Mouse (Mus musculus) liver, embryonic 14.5 days (tissue): ENCODE measurements at regions not wholly inside any gene's neighbourhood (a gene's known extent, or its start where the extent isn't known, plus 50 kb on each side); places are given as distances from the start of the nearest gene placed in this dataset.

Source experiments
- ATAC-seq: fragments of 200-750 bp; cut with Nextera tagmentation; 2 replicates; pipeline ENCODE4 v1.8.0; 2017; ENCODE audit warnings: moderate number of reproducible peaks, mild to moderate bottlenecking, moderate library complexity; ENCODE audit not compliant: insufficient read depth
- DNase-seq, 3 experiments: peaks; one replicate each; pipeline ENCODE4 v3.0.0-alpha.2; 2012 to 2013; ENCODE audit warnings: low read depth in 3 of 3, low spot score in 3 of 3
- H3K27ac ChIP-seq: fragments of 300-500 bp; sonication (generic); 2 replicates; pipeline ENCODE4 v1.5.1; 2014; ENCODE audit warnings: moderate library complexity, mild to moderate bottlenecking, control low read depth, inconsistent platforms
- H3K27me3 ChIP-seq: fragments of 300-500 bp; sonication (generic); 2 replicates; pipeline ENCODE4 v1.6.1; 2014; ENCODE audit warnings: mild to moderate bottlenecking, low read length, moderate library complexity; ENCODE audit not compliant: control insufficient read depth, insufficient read depth
- H3K36me3 ChIP-seq: fragments of 300-500 bp; sonication (generic); replicated peaks from 2 replicates; pipeline ENCODE4 v1.6.1; 2014; ENCODE audit warnings: low read depth; ENCODE audit not compliant: control insufficient read depth, insufficient read depth
- H3K4me1 ChIP-seq, 2 experiments: fragments of 200-500 bp in 1 of 2; fragments of 300-500 bp in 1 of 2; sonication (generic) in 1 of 2; replicated peaks; 2 replicates each; pipeline ENCODE4 v1.6.1; 2012 to 2014; ENCODE audit warnings: antibody characterized with exemption in 1 of 2, inconsistent platforms in 1 of 2, low read length in 1 of 2; ENCODE audit not compliant: control insufficient read depth in 2 of 2, insufficient read depth in 2 of 2
- H3K4me2 ChIP-seq: fragments of 300-500 bp; sonication (generic); 2 replicates; pipeline ENCODE4 v1.6.1; 2014; ENCODE audit warnings: low read depth, mild to moderate bottlenecking, control low read depth, moderate library complexity
- H3K4me3 ChIP-seq, 2 experiments: fragments of 200-500 bp in 1 of 2; fragments of 300-500 bp in 1 of 2; sonication (generic) in 1 of 2; 2 replicates each; pipeline ENCODE4 v1.5.1; 2012 to 2014; ENCODE audit warnings: low read depth in 2 of 2, low read length in 2 of 2, mild to moderate bottlenecking in 2 of 2, control low read depth in 1 of 2, inconsistent platforms in 1 of 2, moderate library complexity in 1 of 2; ENCODE audit not compliant: insufficient read depth in 1 of 2
- H3K9ac ChIP-seq: fragments of 300-500 bp; sonication (generic); replicated peaks from 2 replicates; pipeline ENCODE4 v1.6.1; 2014; ENCODE audit warnings: mild to moderate bottlenecking, control low read depth, moderate library complexity
- H3K9me3 ChIP-seq: fragments of 300-500 bp; sonication (generic); 2 replicates; pipeline ENCODE4 v1.6.1; 2016; ENCODE audit warnings: low read length, mixed read lengths; ENCODE audit not compliant: control insufficient read depth
- CTCF ChIP-seq: IDR thresholded peaks from 2 replicates; pipeline ENCODE4 v1.5.1; 2016; ENCODE audit warnings: antibody characterized with exemption, low read depth, control low read depth
- EP300 ChIP-seq: IDR thresholded peaks from 2 replicates; pipeline ENCODE4 v1.6.1; 2016; ENCODE audit warnings: antibody characterized with exemption, low read depth
- WGBS: fragments of 180-500 bp; shearing (Covaris S2); extraction: QIAGEN DNeasy Blood & Tissue Kit; methylation state at CpG from one replicate; pipeline ENCODE4 v1.1.7; 2014; ENCODE audit not compliant: insufficient replicate concordance; 5-methylcytosine and 5-hydroxymethylcytosine counted together

- TF ChIP-seq CTCF (no peak), EP300 (no peak)
- Histone ChIP-seq H3K4me2 (no peak overlapping the region), H3K36me3 (no peaks in the 10 kb centered on the region), H3K4me1 (no peaks in the 10 kb centered on the region), H3K27me3 (no peaks in the 10 kb centered on the region), H3K9ac (no peak overlapping the region), H3K4me3 (no peak overlapping the region), H3K27ac (no peak overlapping the region), H3K9me3 (no peaks in the 10 kb centered on the region)
- ATAC-seq (no peak), DNase-seq (no peak)
- 51% methylated on average over 2 of the region's 2 CpGs for WGBS
Measured at GRCm38 (mm10) chr2:118031662-118032061, 80.0 kb upstream of the Thbs1 start.

GRCm38 (mm10) chr2:118033377-118033776, 78.3 kb upstream of the Thbs1 start:
- H3K27ac ChIP-seq, result no peak overlapping the region
- no peak overlapping the region for H3K9ac ChIP-seq
- no peaks in the 10 kb centered on the region for H3K27me3 ChIP-seq
- no peak overlapping the region for H3K4me2 ChIP-seq
- no peaks in the 10 kb centered on the region for H3K36me3 ChIP-seq
- WGBS, result 66% methylated on average over 4 of the region's 4 CpGs
- no peak for ATAC-seq
- no peak for TF ChIP-seq CTCF
- TF ChIP-seq EP300, result no peak
- DNase-seq, result no peak
- H3K4me3 ChIP-seq, result no peak overlapping the region
- no peaks in the 10 kb centered on the region for H3K9me3 ChIP-seq
- H3K4me1 ChIP-seq, result no peaks in the 10 kb centered on the region

- H3K4me3 ChIP-seq, result no peak overlapping the region
- no peaks in the 10 kb centered on the region for H3K36me3 ChIP-seq
- no peak for ATAC-seq
- DNase-seq, result no peak
- no peak for TF ChIP-seq EP300
- no peak for TF ChIP-seq CTCF
- H3K27me3 ChIP-seq, result no peaks in the 10 kb centered on the region
- H3K9me3 ChIP-seq, result no peaks in the 10 kb centered on the region
- H3K27ac ChIP-seq, result no peak overlapping the region
- no peak overlapping the region for H3K4me2 ChIP-seq
- H3K9ac ChIP-seq, result no peak overlapping the region
- 55% methylated on average over 3 of the region's 3 CpGs for WGBS
- H3K4me1 ChIP-seq, result no peaks in the 10 kb centered on the region
Measured at GRCm38 (mm10) chr2:118034026-118034425, 77.7 kb upstream of the Thbs1 start.

GRCm38 (mm10) chr2:118035333-118035732, 76.3 kb upstream of the Thbs1 start:
- Histone ChIP-seq H3K9me3 (no peaks in the 10 kb centered on the region), H3K36me3 (no peaks in the 10 kb centered on the region), H3K27me3 (no peaks in the 10 kb centered on the region), H3K4me1 (no peaks in the 10 kb centered on the region), H3K4me2 (no peak overlapping the region), H3K4me3 (no peak overlapping the region), H3K9ac (no peak overlapping the region), H3K27ac (no peak overlapping the region)
- 71% methylated on average over 1 of the region's 1 CpGs for WGBS
- DNase-seq (no peak), ATAC-seq (no peak)
- no peak for TF ChIP-seq CTCF

- Histone ChIP-seq H3K27ac (no peak overlapping the region), H3K36me3 (no peaks in the 10 kb centered on the region), H3K9ac (no peak overlapping the region), H3K27me3 (no peaks in the 10 kb centered on the region), H3K4me2 (no peak overlapping the region), H3K4me1 (peaks cover 0 to 5% of the 10 kb centered on the region in 2 experiments; a peak in 2 of 4 replicates), H3K9me3 (no peaks in the 10 kb centered on the region), H3K4me3 (no peak overlapping the region)
- DNase-seq, result no peak
- TF ChIP-seq EP300 (no peak), CTCF (no peak)
- ATAC-seq, result no peak
- 70% methylated on average over 16 of the region's 16 CpGs for WGBS
Measured at GRCm38 (mm10) chr2:118038859-118039818, 72.5 kb upstream of the Thbs1 start.
